Mouse (Mus musculus): ENCODE measurements around the gene Dync1li2. TPM values are rescaled to one million over a fixed set of nuclear protein-coding genes. Genes with fewer than 3 reads are reported as not detected.

The Dync1li2 gene
- total and polyA plus RNA-seq, 3 experiments: 12.7 to 22.8 (median 14.3) TPM

- in situ Hi-C loops (cut with MboI; ENCODE audit: low pct_ligation_motif_present, low pct_unique_long_range_greater_than_20kb, low sequenced_read_pairs): no loop called here
- no peak for DNase-seq (ENCODE audit: extremely low read depth)
- Histone ChIP-seq H3K4me3 (replicated peaks in 1 of 3; ENCODE audit: low read depth in 2 of 3, low read length in 2 of 3, poor library complexity in 1 of 3) (no peak overlapping the region), H3K4me1 (ENCODE audit: control insufficient read depth in 1 of 2, insufficient read depth in 2 of 2) (peaks cover 0 to 11% of the 10 kb centered on the region in 2 experiments; a peak in 2 of 4 replicates), H3K36me3 (replicated peaks in 1 of 2; ENCODE audit: control insufficient read depth in 1 of 2, insufficient read depth in 1 of 2, low read length in 1 of 2) (no peaks in the 10 kb centered on the region), H3K4me2 (ENCODE audit: insufficient read depth, low read depth, poor library complexity, severe bottlenecking) (no peak overlapping the region), H3K27me3 (replicated peaks) (peaks cover 17% of the 10 kb centered on the region), H3K9ac (ENCODE audit: insufficient read depth, low read depth) (no peak overlapping the region), H3K27ac (ENCODE audit: insufficient read depth, low read depth) (no peak overlapping the region), H3K79me2 (replicated peaks; ENCODE audit: control insufficient read depth, extremely low read depth, insufficient read depth, poor library complexity, severe bottlenecking) (no peaks in the 10 kb centered on the region), H3K9me3 (replicated peaks; ENCODE audit: low read length) (peaks cover 11% of the 10 kb centered on the region)
- dilution Hi-C loops (cut with MboI; ENCODE audit: extremely low pct_ligation_motif_present, extremely low pct_unique_long_range_greater_than_20kb, low sequenced_read_pairs): no loop called here
- TF ChIP-seq RAD21 (IDR thresholded peaks at IDR 0.05; ENCODE audit: low read depth, low read length) (no peak), MAFK (IDR thresholded peaks at IDR 0.05; ENCODE audit: insufficient replicate concordance, low read length) (peak; percentile 71)
These were observed 49.7 kb downstream of the Dync1li2 start for GRCm38 (mm10) chr8:104393139-104393538.

DNA sequence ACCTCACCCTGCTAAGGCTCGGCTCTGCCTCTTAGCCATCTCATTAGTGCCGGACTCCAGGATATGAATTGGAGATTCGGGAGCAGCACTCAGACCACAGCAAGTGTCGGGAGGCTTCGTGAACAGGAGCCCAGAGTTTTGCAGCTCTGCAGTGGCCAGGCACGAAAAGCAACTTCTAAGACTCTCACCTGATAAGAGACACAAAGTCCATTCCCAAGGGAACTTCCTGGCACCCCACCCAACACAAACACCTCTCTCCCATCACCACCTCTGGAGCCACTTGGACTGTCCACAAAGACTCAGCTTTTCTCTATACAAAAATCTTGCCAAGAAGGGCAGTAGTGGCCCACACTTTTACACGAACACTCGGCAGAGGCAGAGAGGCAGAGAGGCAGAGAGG lies 52.6 kb downstream of the Dync1li2 start:
- dilution Hi-C loops (cut with MboI; ENCODE audit: extremely low pct_ligation_motif_present, extremely low pct_unique_long_range_greater_than_20kb, low sequenced_read_pairs): no loop called here
- TF ChIP-seq EP300 (IDR thresholded peaks at IDR 0.05; ENCODE audit: low read length): no peak
- TF ChIP-seq ZMIZ1 (IDR thresholded peaks at IDR 0.05; ENCODE audit: low read depth, low read length): no peak
- no peak for TF ChIP-seq POLR2A (IDR thresholded peaks at IDR 0.05; ENCODE audit: low read depth, low read length)
- TF ChIP-seq TBP (conservative IDR thresholded peaks at IDR 0.05; ENCODE audit: low read depth, low read length): no peak
- no peak for TF ChIP-seq MYC (IDR thresholded peaks at IDR 0.05; ENCODE audit: low read depth, low read length)
- TF ChIP-seq USF2 (conservative IDR thresholded peaks at IDR 0.05; ENCODE audit: low read depth, low read length): no peak
- no peak for TF ChIP-seq CHD1 (IDR thresholded peaks at IDR 0.05; ENCODE audit: low read depth, low read length)
- no peak for TF ChIP-seq CTCF (conservative IDR thresholded peaks at IDR 0.05 in 1 of 2, IDR thresholded peaks at IDR 0.05 in 1 of 2; ENCODE audit: low read depth in 2 of 2, low read length in 2 of 2)
- no peak for TF ChIP-seq NELFE (IDR thresholded peaks at IDR 0.05; ENCODE audit: low read depth, low read length)
- no peak for TF ChIP-seq POLR2AphosphoS2 (IDR thresholded peaks at IDR 0.05; ENCODE audit: low read depth, low read length)
- TF ChIP-seq E2F4 (IDR thresholded peaks at IDR 0.05; ENCODE audit: insufficient replicate concordance, low read depth, low read length): no peak
- peaks cover 7% of the 10 kb centered on the region for H3K27me3 ChIP-seq (replicated peaks)

GRCm38 (mm10) chr8:104387980-104388379 lies 54.9 kb downstream of the Dync1li2 start:
- Histone ChIP-seq H3K4me3 (replicated peaks in 1 of 3; ENCODE audit: low read depth in 2 of 3, low read length in 2 of 3, poor library complexity in 1 of 3) (no peak overlapping the region), H3K9me3 (replicated peaks; ENCODE audit: low read length) (no peaks in the 10 kb centered on the region), H3K79me2 (replicated peaks; ENCODE audit: control insufficient read depth, extremely low read depth, insufficient read depth, poor library complexity, severe bottlenecking) (no peaks in the 10 kb centered on the region), H3K27me3 (replicated peaks) (no peaks in the 10 kb centered on the region), H3K4me1 (ENCODE audit: control insufficient read depth in 1 of 2, insufficient read depth in 2 of 2) (peaks cover 9 to 30% of the 10 kb centered on the region in 2 experiments; a peak in 3 of 4 replicates), H3K4me2 (ENCODE audit: insufficient read depth, low read depth, poor library complexity, severe bottlenecking) (no peak overlapping the region), H3K27ac (ENCODE audit: insufficient read depth, low read depth) (no peak overlapping the region), H3K36me3 (replicated peaks in 1 of 2; ENCODE audit: control insufficient read depth in 1 of 2, insufficient read depth in 1 of 2, low read length in 1 of 2) (no peaks in the 10 kb centered on the region), H3K9ac (ENCODE audit: insufficient read depth, low read depth) (no peak overlapping the region)
- DNase-seq (ENCODE audit: extremely low read depth): no peak
- dilution Hi-C loops (cut with MboI; ENCODE audit: extremely low pct_ligation_motif_present, extremely low pct_unique_long_range_greater_than_20kb, low sequenced_read_pairs): no loop called here
- in situ Hi-C loops (cut with MboI; ENCODE audit: low pct_ligation_motif_present, low pct_unique_long_range_greater_than_20kb, low sequenced_read_pairs): no loop called here
- TF ChIP-seq CHD2 (IDR thresholded peaks at IDR 0.05; ENCODE audit: low read length) (no peak), SMC3 (IDR thresholded peaks at IDR 0.05; ENCODE audit: low read depth, low read length) (no peak), BHLHE40 (IDR thresholded peaks at IDR 0.05; ENCODE audit: low read depth, low read length) (no peak)

More for the DNA sequence above, 52.6 kb downstream of the Dync1li2 start:
- DNase-seq (ENCODE audit: extremely low read depth): no peak
- H3K4me3 ChIP-seq (replicated peaks in 1 of 3; ENCODE audit: low read depth in 2 of 3, low read length in 2 of 3, poor library complexity in 1 of 3): no peak overlapping the region
- H3K4me2 ChIP-seq (ENCODE audit: insufficient read depth, low read depth, poor library complexity, severe bottlenecking): no peak overlapping the region
- H3K9me3 ChIP-seq (replicated peaks; ENCODE audit: low read length): no peaks in the 10 kb centered on the region
- no peaks in the 10 kb centered on the region for H3K36me3 ChIP-seq (replicated peaks in 1 of 2; ENCODE audit: control insufficient read depth in 1 of 2, insufficient read depth in 1 of 2, low read length in 1 of 2)
- H3K4me1 ChIP-seq (ENCODE audit: control insufficient read depth in 1 of 2, insufficient read depth in 2 of 2): peaks cover 2 to 25% of the 10 kb centered on the region in 2 experiments; a peak in 2 of 4 replicates
- H3K9ac ChIP-seq (ENCODE audit: insufficient read depth, low read depth): no peak overlapping the region
- H3K27ac ChIP-seq (ENCODE audit: insufficient read depth, low read depth): no peak overlapping the region
- H3K79me2 ChIP-seq (replicated peaks; ENCODE audit: control insufficient read depth, extremely low read depth, insufficient read depth, poor library complexity, severe bottlenecking): no peaks in the 10 kb centered on the region
- in situ Hi-C loops (cut with MboI; ENCODE audit: low pct_ligation_motif_present, low pct_unique_long_range_greater_than_20kb, low sequenced_read_pairs): no loop called here

All from CH12.LX (cell line).